Mouse (Mus musculus): ENCODE results near the gene Strn. TPM values are rescaled to one million over a fixed set of nuclear protein-coding genes. Genes with fewer than 3 reads are reported as not detected.
"Not testable (repeated sequence)": the region's sequence is repeated elsewhere in the genome, so short reads cannot be mapped to it uniquely, and the experiment has no call there.

The Strn gene
- total RNA-seq, 2 experiments from 2014 or later, result 32.3 to 33.2 TPM

- no peak for DNase-seq (ENCODE audit: low spot score in 2 of 2)
These were observed 17.9 kb downstream of the Strn start for GRCm38 (mm10) chr17:78719086-78719485.

GRCm38 (mm10) chr17:78710258-78710657 lies 26.7 kb downstream of the Strn start:
- no peak for DNase-seq (ENCODE audit: low spot score in 2 of 2)

GRCm38 (mm10) chr17:78708422-78708821 lies 28.6 kb downstream of the Strn start:
- DNase-seq (ENCODE audit: low spot score in 2 of 2), result no peak

- no peak for DNase-seq (ENCODE audit: low spot score in 2 of 2)
These were observed 34.0 kb downstream of the Strn start for GRCm38 (mm10) chr17:78702988-78703387.

- DNase-seq (ENCODE audit: low spot score in 2 of 2), result no peak
These were observed 38.0 kb downstream of the Strn start for GRCm38 (mm10) chr17:78698965-78699364.

GRCm38 (mm10) chr17:78697462-78697861 lies 39.5 kb downstream of the Strn start:
- no peak for DNase-seq (ENCODE audit: low spot score in 2 of 2)

- DNase-seq (ENCODE audit: low spot score in 2 of 2), result no peak
These were observed 40.1 kb downstream of the Strn start for GRCm38 (mm10) chr17:78696922-78697321.

- not testable (repeated sequence) for DNase-seq (ENCODE audit: low spot score in 2 of 2)
These were observed 47.8 kb downstream of the Strn start for GRCm38 (mm10) chr17:78689231-78689630.

- DNase-seq (ENCODE audit: low spot score in 2 of 2), result no peak
These were observed 49.0 kb downstream of the Strn start for GRCm38 (mm10) chr17:78687971-78688370.

GRCm38 (mm10) chr17:78685004-78685403 lies 52.0 kb downstream of the Strn start:
- no peak for DNase-seq (ENCODE audit: low spot score in 2 of 2)

GRCm38 (mm10) chr17:78682351-78682750 lies 54.6 kb downstream of the Strn start:
- DNase-seq (ENCODE audit: low spot score in 2 of 2), result no peak

- no peak for DNase-seq (ENCODE audit: low spot score in 2 of 2)
These were observed 57.5 kb downstream of the Strn start for GRCm38 (mm10) chr17:78679503-78679902.

GRCm38 (mm10) chr17:78676813-78677212 lies 60.2 kb downstream of the Strn start:
- no peak for DNase-seq (ENCODE audit: low spot score in 2 of 2)

- DNase-seq (ENCODE audit: low spot score in 2 of 2), result no peak
These were observed 71.9 kb downstream of the Strn start for GRCm38 (mm10) chr17:78664962-78665545.

- DNase-seq (ENCODE audit: low spot score in 2 of 2), result no peak
These were observed 82.2 kb downstream of the Strn start for GRCm38 (mm10) chr17:78654841-78655240.

GRCm38 (mm10) chr17:78643853-78644475 lies 93.0 kb downstream of the Strn start:
- DNase-seq (ENCODE audit: low spot score in 2 of 2), result no peak

- no peak for DNase-seq (ENCODE audit: low spot score in 2 of 2)
These were observed 94.7 kb downstream of the Strn start for GRCm38 (mm10) chr17:78642259-78642658.

- DNase-seq (ENCODE audit: low spot score in 2 of 2), result no peak
These were observed 96.6 kb downstream of the Strn start for GRCm38 (mm10) chr17:78640387-78640786.

- DNase-seq (ENCODE audit: low spot score in 2 of 2), result no peak
These were observed 97.9 kb downstream of the Strn start for GRCm38 (mm10) chr17:78639099-78639498.

- no peak for DNase-seq (ENCODE audit: low spot score in 2 of 2)
These were observed 99.9 kb downstream of the Strn start for GRCm38 (mm10) chr17:78637140-78637539.

- no peak for DNase-seq (ENCODE audit: low spot score in 2 of 2)
These were observed 101.4 kb downstream of the Strn start for GRCm38 (mm10) chr17:78635616-78636015.

- no peak for DNase-seq (ENCODE audit: low spot score in 2 of 2)
These were observed 112.1 kb downstream of the Strn start for GRCm38 (mm10) chr17:78624941-78625340.

- no peak for DNase-seq (ENCODE audit: low spot score in 2 of 2)
These were observed 115.1 kb downstream of the Strn start for GRCm38 (mm10) chr17:78621863-78622262.
